Mouse (Mus musculus) layer of hippocampus, adult 2 months (tissue): ENCODE results near the gene Dclre1c. TPM values are rescaled to one million over a fixed set of nuclear protein-coding genes. Genes with fewer than 3 reads are reported as not detected.
A peak's percentile ranks its signal among the peaks of the same experiment; 100 is the strongest.

ENCODE experiments used
- DNase-seq, 2 experiments: peaks; one replicate each; pipeline ENCODE4 v3.0.0; 2022; ENCODE audit warnings: low spot score in 2 of 2
- H3K27ac ChIP-seq: fragments of 200-600 bp; 2 replicates; pipeline ENCODE4 v1.8.1; 2022
- H3K4me3 ChIP-seq: fragments of 200-600 bp; 2 replicates; pipeline ENCODE4 v1.8.1; 2022; ENCODE audit warnings: mild to moderate bottlenecking
- CTCF ChIP-seq: fragments of 200-600 bp; conservative IDR thresholded peaks from 2 replicates; pipeline ENCODE4 v1.8.1; 2022; ENCODE audit warnings: antibody characterized with exemption, mild to moderate bottlenecking, moderate library complexity
- total RNA-seq, 2 experiments: library from RNA; stranded (reverse); gene quantifications; 2 replicates each; pipeline ENCODE4 v1.2.3; 2021

The Dclre1c gene
- total RNA-seq, 2 experiments from 2014 or later = 11.8 to 12.7 TPM

DNA sequence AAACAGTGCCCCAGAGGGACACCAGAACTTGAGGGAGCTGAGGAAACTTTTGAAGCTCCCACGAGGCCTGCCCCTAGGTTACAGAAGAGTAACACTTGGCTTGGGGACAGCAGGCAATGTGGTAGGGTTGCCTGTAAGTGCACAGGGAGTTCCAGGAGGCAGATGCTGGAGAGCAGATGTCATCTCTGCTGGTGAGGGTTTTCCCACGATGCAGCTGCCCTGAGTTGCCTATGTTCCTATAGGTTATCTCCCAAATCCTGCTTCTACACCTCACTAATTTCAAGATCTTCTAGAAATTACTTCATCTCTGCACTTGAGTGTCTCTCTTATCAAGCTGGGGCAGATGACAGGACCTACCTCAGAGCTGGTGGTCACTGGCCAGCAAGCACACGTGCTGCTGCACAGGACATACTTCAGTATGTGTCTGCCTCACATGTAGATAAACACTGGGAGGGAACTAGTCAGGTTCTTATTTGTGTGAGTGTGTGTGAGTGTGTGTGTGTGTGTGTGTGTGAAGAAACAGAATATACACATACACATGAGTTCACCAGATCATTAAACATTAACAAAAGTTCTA lies 70.0 kb downstream of the Dclre1c start:
- Histone ChIP-seq H3K27ac (no peak overlapping the region), H3K4me3 (no peak overlapping the region)
- no peak for TF ChIP-seq CTCF
- DNase-seq = no peak

DNA sequence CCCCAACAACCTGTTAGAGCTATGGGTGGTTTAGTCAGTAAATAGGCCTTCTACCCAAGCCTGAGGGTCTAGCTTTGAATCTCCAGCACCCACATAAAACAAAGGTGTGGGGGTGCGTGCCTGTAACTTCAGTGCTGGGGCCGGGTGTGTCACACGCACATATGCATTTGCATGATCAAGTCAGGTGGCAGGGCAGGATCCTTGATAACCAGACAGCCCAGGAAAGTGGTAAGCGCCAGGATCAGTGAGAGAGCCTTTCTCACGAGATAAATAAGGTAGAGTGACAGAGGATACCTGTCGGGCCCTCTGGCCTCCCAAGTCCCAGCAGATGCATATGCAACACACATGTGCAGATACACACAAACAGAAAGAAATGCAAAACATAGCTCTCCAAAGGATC lies 75.6 kb downstream of the Dclre1c start:
- Histone ChIP-seq H3K27ac (no peak overlapping the region), H3K4me3 (no peak overlapping the region)
- no peak for TF ChIP-seq CTCF
- DNase-seq = no peak

DNA sequence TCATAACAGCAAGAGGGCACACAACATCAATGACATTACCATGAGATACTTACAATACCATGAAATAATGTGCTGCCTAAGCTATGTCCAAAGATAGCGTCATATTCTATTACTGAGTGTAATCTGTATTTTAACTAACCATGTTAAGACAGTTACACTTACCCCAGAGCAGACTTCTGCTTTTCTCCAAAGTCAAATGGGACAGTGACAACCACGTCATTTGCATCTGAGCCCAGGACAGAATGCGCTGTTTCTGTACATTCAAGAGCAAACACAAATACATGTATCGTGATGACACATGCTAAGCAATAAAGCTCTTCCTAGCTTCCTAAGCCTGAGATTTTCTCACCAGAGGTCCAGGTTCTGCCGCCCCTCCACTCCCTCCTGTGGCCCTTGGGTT lies 77.0 kb downstream of the Dclre1c start:
- no peak for TF ChIP-seq CTCF
- Histone ChIP-seq H3K4me3 (no peak overlapping the region), H3K27ac (no peak overlapping the region)
- DNase-seq = no peak

DNA sequence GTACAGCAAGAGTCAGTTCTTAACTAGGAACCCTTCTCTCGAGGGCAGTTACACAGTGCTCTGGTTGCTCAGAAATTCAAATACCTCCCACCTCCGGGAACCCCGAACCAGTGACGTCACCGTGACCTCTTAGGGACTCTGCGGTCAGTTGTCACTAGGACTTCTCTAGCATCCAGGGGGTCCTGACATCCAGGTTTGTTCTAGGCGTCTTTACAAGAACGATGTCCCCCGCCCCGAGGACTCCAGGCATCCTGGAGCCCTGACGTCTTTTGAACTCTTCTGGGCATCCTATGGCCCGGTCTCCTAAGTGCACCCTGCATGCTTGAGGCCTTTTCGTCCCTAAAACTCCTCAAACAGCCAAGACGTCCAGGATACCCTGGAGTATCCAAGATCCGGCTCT lies 88.1 kb downstream of the Dclre1c start:
- no peak for TF ChIP-seq CTCF
- DNase-seq = no peak
- peak overlapping the region; percentile 58 for H3K4me3 ChIP-seq
- H3K27ac ChIP-seq = peak overlapping the region; percentile 89

DNA sequence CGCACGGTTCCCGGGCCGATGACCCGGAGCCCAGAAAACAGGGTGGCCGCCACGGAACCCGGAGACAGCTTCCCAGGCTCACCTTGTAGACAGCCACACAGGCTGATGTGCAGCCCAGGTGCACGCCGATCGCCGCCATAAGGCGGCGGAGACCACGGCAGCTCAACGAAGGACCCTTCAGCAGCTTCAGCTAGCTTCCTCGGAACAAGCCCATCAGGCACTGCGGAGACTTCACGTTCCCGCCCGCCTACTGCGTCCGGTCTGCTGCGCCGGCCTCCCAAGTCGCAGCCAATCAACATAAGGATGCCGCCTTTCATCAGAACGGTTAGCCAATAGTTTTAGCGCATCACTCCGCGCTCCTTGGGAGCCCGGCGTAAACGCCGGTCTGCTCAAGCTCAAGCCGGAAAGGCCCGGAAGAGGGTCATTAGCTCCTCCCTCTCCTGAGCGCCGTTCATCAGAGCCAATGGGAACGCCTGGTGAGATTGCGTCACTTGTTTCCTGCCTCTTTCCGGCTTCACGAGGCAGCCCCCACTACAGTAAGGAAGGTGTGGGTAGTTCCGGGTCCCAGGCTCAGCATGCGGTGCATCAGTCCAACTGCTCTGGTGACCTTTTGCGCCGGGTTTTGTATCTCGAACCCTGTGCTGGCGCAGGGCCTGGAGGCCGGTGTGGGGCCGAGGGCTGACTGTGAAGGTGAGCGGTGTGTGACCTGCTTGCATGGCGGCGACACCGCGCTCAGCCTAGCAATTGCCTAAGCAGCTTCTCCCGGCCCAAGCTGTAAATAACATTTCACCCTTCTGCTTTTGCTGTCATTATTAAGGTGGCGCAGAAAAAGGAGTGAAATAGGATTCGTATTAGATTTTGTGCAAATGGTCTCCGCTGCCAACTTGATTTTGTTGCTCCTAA lies 88.9 kb downstream of the Dclre1c start, which contains the start of the genes Gm45902, Hspa14 and Cdnf:
Gene Gm45902 (minus strand): TSS at position 239 of the 903 bp plus-strand sequence.
Gene Hspa14 (minus strand): TSS at position 263 of the 903 bp plus-strand sequence.
Gene Cdnf (plus strand): TSS at position 479 of the 903 bp plus-strand sequence.
- Histone ChIP-seq H3K4me3 (peak within 1 kb of the TSS; percentile 58), H3K27ac (peak within 1 kb of the TSS; percentile 97)
- DNase-seq = peak; percentile 93 to 98
- TF ChIP-seq CTCF = no peak

Other genes starting within 250 kb of the Dclre1c start
- 10 to 100 TPM; 85.5 to 86.1 TPM for gene Nmt2, start 139.9 kb upstream of the Dclre1c start, total RNA-seq
- gene Rpp38, start 91.5 kb upstream of the Dclre1c start, total RNA-seq = 10 to 100 TPM; 10.2 to 10.5 TPM
- gene Acbd7, start 88.0 kb upstream of the Dclre1c start, total RNA-seq = 1 to 10 TPM; 1.0 to 2.1 TPM
- not detected for gene Olah, start 26.9 kb upstream of the Dclre1c start, total RNA-seq
- 1 to 10 TPM; 4.9 to 5.0 TPM for gene Meig1, start 1.5 kb upstream of the Dclre1c start, total RNA-seq
- gene Suv39h2, start 50.9 kb downstream of the Dclre1c start, total RNA-seq = 1 to 10 TPM; 3.0 to 3.4 TPM
- gene Gm45902, start 88.7 kb downstream of the Dclre1c start, total RNA-seq = 1 to 10 TPM; 4.8 to 6.2 TPM
- gene Hspa14, start 88.7 kb downstream of the Dclre1c start, total RNA-seq = 10 to 100 TPM; 54.2 to 58.8 TPM
- under 1 TPM; 0.59 to 0.61 TPM for gene Cdnf, start 88.9 kb downstream of the Dclre1c start, total RNA-seq
- gene Fam107b, start 146.4 kb downstream of the Dclre1c start, total RNA-seq = 10 to 100 TPM; 11.4 to 20.1 TPM